Mouse (Mus musculus) embryonic facial prominence, embryonic 11.5 days (tissue): ENCODE results near the gene Vmn1r217. TPM values are rescaled to one million over a fixed set of nuclear protein-coding genes. Genes with fewer than 3 reads are reported as not detected.

ENCODE experiments used
- ATAC-seq: fragments of 200-750 bp; cut with Nextera tagmentation; replicated peaks from 2 replicates; pipeline ENCODE4 v1.8.0; 2017; ENCODE audit warnings: low read depth; ENCODE audit not compliant: insufficient number of reproducible peaks, low FRiP score, low TSS enrichment
- DNase-seq: peaks from one replicate; pipeline ENCODE4 v3.0.0-alpha.2; 2015; ENCODE audit warnings: low spot score
- H3K27ac ChIP-seq: fragments of 300-500 bp; sonication (generic); replicated peaks from 2 replicates; pipeline ENCODE4 v1.5.1; 2014; ENCODE audit warnings: mild to moderate bottlenecking, low read depth, low read length, control low read depth
- H3K27me3 ChIP-seq: fragments of 300-500 bp; sonication (generic); 2 replicates; pipeline ENCODE4 v1.6.1; 2014; ENCODE audit warnings: mild to moderate bottlenecking, low read length, moderate library complexity, mixed read lengths; ENCODE audit not compliant: control insufficient read depth, insufficient read depth
- H3K36me3 ChIP-seq: fragments of 300-500 bp; sonication (generic); replicated peaks from 2 replicates; pipeline ENCODE4 v1.6.1; 2014; ENCODE audit warnings: low read depth, mild to moderate bottlenecking, low read length, moderate library complexity, mixed read lengths; ENCODE audit not compliant: control insufficient read depth, insufficient read depth
- H3K4me1 ChIP-seq: fragments of 300-500 bp; sonication (generic); 2 replicates; pipeline ENCODE4 v1.6.1; 2014; ENCODE audit warnings: low read length, mixed read lengths; ENCODE audit not compliant: control insufficient read depth, insufficient read depth
- H3K4me2 ChIP-seq: fragments of 300-500 bp; sonication (generic); 2 replicates; pipeline ENCODE4 v1.6.1; 2014; ENCODE audit warnings: low read depth, mild to moderate bottlenecking, control low read depth, low read length, moderate library complexity
- H3K4me3 ChIP-seq: fragments of 300-500 bp; sonication (generic); 2 replicates; pipeline ENCODE4 v1.5.1; 2014; ENCODE audit warnings: low read depth, low read length, control low read depth
- H3K9ac ChIP-seq: fragments of 300-500 bp; sonication (generic); replicated peaks from 2 replicates; pipeline ENCODE4 v1.6.1; 2014; ENCODE audit warnings: mild to moderate bottlenecking, control low read depth, low read length
- H3K9me3 ChIP-seq: fragments of 300-500 bp; sonication (generic); replicated peaks from 2 replicates; pipeline ENCODE4 v1.6.1; 2016; ENCODE audit warnings: mild to moderate bottlenecking, low read length, inconsistent platforms, mixed read lengths; ENCODE audit not compliant: control insufficient read depth
- WGBS: fragments of 180-500 bp; shearing (Covaris S2); extraction: QIAGEN DNeasy Blood & Tissue Kit; methylation state at CpG from one replicate; pipeline ENCODE4 v1.1.7; 2014; 5-methylcytosine and 5-hydroxymethylcytosine counted together
- polyA plus RNA-seq: library from polyadenylated mRNA; unstranded; fragments of >200 nt; fragmentation: Nextera tagmentation; extraction: Ambion mirVana; gene quantifications from 2 replicates; pipeline ENCODE4 v1.2.1, GENCODE M21; 2014

Vmn1r217 gene
- polyA plus RNA-seq, 1 experiment from 2014 or later = not detected

DNA sequence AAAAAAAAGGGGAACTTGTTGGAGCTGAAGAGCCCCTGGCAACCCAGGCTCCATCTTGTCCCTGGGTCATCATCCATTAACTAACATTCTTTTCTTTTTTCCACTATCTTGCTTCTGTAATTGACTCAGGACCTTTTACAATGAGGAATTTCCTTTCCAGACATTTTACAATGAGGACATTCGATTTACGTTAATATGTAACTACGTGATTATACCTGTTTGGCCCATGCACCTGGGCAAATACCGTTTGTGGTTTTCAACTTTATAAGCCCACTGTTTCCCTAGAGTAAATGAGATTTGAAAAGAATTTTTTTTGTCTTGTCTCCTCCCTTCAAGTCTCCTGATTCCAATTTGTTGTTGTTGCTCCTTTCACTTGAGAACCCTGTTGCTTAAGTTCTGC is 23.6 kb downstream of the Vmn1r217 start:
- no peak overlapping the region for H3K4me3 ChIP-seq
- no peak overlapping the region for H3K27ac ChIP-seq
- H3K9me3 ChIP-seq = no peaks in the 10 kb centered on the region
- H3K4me1 ChIP-seq = no peaks in the 10 kb centered on the region
- H3K4me2 ChIP-seq = no peak overlapping the region
- no peak for DNase-seq
- no peak overlapping the region for H3K9ac ChIP-seq
- H3K27me3 ChIP-seq = no peaks in the 10 kb centered on the region
- whole genome bisulfite sequencing = 90% methylated on average over 4 of the region's 4 CpGs
- no peaks in the 10 kb centered on the region for H3K36me3 ChIP-seq
- no peak for ATAC-seq

DNA sequence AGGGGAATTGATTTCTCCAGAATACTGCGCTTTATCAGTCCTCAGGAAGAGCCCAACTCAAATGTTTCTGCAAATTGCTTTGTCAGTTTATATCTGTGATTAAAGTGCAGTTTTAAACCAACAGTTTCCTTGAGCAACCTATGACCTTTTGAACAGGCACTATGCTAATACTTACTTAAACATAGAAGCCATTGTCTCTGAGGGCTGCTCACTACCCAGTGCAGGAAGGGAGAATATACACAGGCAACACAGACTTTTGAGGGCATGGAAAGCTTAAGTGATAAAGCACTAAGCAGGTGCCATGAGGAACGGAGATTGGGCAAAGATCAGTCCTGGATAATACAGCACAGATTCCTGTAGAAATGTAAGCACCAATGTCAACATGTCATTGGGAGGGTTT is 48.7 kb downstream of the Vmn1r217 start:
- Histone ChIP-seq H3K36me3 (no peaks in the 10 kb centered on the region), H3K4me1 (no peaks in the 10 kb centered on the region), H3K4me2 (no peak overlapping the region), H3K9me3 (no peaks in the 10 kb centered on the region), H3K9ac (no peak overlapping the region), H3K27ac (no peak overlapping the region), H3K4me3 (no peak overlapping the region), H3K27me3 (no peaks in the 10 kb centered on the region)
- DNase-seq (no peak), ATAC-seq (no peak)
- WGBS = 84% methylated on average over 2 of the region's 2 CpGs

DNA sequence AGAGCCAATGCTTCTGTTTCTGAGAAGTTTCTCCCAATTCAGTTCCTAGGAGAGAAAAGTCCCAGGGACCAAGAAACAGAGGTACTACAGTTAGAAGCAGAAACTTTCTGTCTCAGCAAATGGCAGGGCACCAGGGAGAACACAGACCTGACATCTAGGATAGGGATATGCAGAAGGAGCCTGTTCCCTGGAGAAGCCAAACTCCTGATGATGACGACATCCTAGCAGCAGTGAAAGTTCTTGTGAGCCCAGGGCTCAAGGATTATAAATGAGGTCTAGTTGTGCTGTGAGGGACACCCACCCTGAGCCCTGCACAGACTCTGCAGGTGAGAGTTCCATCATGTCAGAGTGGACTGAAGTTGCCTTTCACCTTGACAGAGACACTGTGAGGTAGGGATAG is 50.3 kb downstream of the Vmn1r217 start, which contains the start of gene Vmn1r215:
Gene Vmn1r215 (plus strand): TSS at position 301 of the 400 bp plus-strand sequence.
- Histone ChIP-seq H3K4me2 (no peak within 1 kb of the TSS), H3K27ac (no peak within 1 kb of the TSS), H3K4me3 (no peak within 1 kb of the TSS), H3K36me3 (no peaks in the 10 kb centered on the region), H3K4me1 (no peaks in the 10 kb centered on the region), H3K27me3 (no peaks in the 10 kb centered on the region), H3K9me3 (no peaks in the 10 kb centered on the region), H3K9ac (no peak within 1 kb of the TSS)
- WGBS = 78% methylated on average over 1 of the region's 1 CpGs
- DNase-seq = no peak
- ATAC-seq = no peak

DNA sequence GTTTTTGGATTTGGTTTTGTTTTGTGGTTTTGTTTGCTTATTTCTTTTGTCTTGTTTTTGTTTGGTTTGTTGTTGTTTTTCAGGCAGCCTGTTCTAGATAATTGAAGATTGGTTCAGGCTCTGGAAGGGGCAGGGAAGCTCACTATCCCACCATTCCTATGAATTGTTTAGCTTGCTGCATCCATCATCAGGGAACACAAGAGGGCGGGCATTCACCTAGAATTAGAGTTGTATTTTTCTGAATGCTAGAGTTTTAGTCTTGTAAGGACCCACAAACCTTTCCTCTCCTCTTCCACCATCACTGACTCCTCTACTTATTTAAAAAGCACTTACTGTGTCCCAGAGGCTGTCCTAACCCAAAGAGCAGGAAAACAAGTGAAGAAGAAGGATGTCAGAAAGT is 60.2 kb downstream of the Vmn1r217 start:
- Histone ChIP-seq H3K27ac (no peak overlapping the region), H3K4me2 (no peak overlapping the region), H3K4me3 (no peak overlapping the region), H3K36me3 (no peaks in the 10 kb centered on the region), H3K9ac (no peak overlapping the region), H3K9me3 (no peaks in the 10 kb centered on the region), H3K4me1 (no peaks in the 10 kb centered on the region), H3K27me3 (no peaks in the 10 kb centered on the region)
- 35% methylated on average over 1 of the region's 1 CpGs for WGBS
- no peak for ATAC-seq
- DNase-seq = no peak

Other genes starting within 250 kb of the Vmn1r217 start
- gene Vmn1r212, start 234.0 kb downstream of the Vmn1r217 start, polyA plus RNA-seq = not detected in 2 replicates
- gene Vmn1r213, start 110.6 kb downstream of the Vmn1r217 start, polyA plus RNA-seq = not detected in 2 replicates
- gene Vmn1r214, start 87.8 kb downstream of the Vmn1r217 start, polyA plus RNA-seq = not detected in 2 replicates
- not detected in 2 replicates for gene Vmn1r215, start 50.2 kb downstream of the Vmn1r217 start, polyA plus RNA-seq
- not detected in 2 replicates for gene Vmn1r218, start 14.9 kb upstream of the Vmn1r217 start, polyA plus RNA-seq
- gene Vmn1r219, start 41.1 kb upstream of the Vmn1r217 start, polyA plus RNA-seq = 0.04 and 0.06 TPM in 2 replicates
- gene Vmn1r220, start 69.7 kb upstream of the Vmn1r217 start, polyA plus RNA-seq = not detected in 2 replicates
- not detected in 2 replicates for gene Vmn1r221, start 95.9 kb upstream of the Vmn1r217 start, polyA plus RNA-seq
- gene Vmn1r222, start 117.7 kb upstream of the Vmn1r217 start, polyA plus RNA-seq = not detected in 2 replicates
- gene Vmn1r223, start 128.9 kb upstream of the Vmn1r217 start, polyA plus RNA-seq = not detected in 2 replicates